Mouse (Mus musculus) lung, postnatal 10 days (tissue): ENCODE data around the gene Serpinb1b.

ENCODE experiments used
- DNase-seq: peaks from one replicate; pipeline ENCODE4 v3.0.0; 2021

Serpinb1b gene

DNA sequence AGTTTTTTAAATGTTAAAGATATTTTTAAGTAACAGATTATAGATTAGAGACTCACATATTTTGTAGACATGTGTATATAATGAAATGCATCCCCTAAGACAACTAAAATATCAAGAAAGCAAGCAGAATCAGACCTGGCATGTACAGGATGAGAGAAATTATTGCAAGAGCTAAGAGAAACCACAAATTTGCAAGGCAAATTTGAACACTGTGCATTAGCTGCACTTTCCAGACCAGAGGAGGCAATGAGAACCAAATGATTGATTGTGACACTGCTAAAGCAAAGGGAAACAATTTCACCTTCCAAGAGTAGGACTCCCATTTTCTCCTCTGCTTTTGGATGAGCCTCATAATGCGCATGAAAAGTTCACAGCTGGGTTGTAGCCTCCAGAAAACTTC lies 17.2 kb downstream of the Serpinb1b start:
- DNase-seq = no peak

DNA sequence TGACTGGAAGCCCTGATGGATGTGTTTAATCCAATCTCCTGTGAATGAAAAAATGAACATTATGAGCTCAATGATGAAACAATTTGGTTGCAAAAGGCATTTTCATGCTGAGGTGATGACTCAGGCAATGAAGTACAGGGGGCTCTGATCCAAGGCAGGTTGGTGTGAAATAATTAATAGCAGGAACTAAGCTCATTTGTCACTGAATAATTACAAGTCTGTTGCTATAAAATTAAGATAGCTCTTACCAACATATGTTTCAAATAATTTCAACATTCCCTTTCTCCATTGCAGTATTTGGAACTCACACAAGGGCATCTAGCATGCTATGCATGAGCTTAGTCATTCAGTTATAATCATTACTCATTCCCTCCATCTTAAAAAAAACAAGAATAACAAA lies 27.3 kb downstream of the Serpinb1b start:
- no peak for DNase-seq

DNA sequence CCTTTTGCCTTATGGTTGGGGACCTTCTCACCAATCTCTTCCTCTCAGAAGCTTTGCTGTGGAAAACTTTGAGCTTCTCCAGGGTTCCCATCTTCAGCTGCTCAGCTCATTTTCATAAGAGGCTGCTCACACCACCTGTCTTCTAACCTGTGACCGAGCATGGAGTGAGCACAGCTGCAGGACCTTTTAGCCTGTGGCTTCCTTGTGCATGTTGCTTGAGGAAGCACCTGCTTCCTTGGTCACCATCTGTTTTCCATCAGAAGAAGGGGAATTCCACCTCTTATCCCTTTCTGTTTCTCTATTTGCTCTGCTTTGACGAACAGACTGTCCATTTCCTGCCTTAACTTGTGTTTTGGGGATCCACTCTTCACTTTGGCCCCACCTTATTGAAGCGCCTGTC lies 34.7 kb downstream of the Serpinb1b start:
- no peak for DNase-seq

- DNase-seq = no peak
These were observed 59.3 kb downstream of the Serpinb1b start for GRCm38 (mm10) chr13:33137717-33138116.

- DNase-seq = no peak
These were observed 63.1 kb downstream of the Serpinb1b start for GRCm38 (mm10) chr13:33141435-33141834.
